Mouse (Mus musculus): ENCODE results near the gene Tmbim6. TPM values are rescaled to one million over a fixed set of nuclear protein-coding genes. Genes with fewer than 3 reads are reported as not detected.

Tmbim6 gene
- polyA plus RNA-seq, 1 experiment: 331 TPM

GRCm38 (mm10) chr15:99449751-99450280, 57.1 kb downstream of the Tmbim6 start:
- DNase-seq (ENCODE audit: low spot score): no peak

DNA sequence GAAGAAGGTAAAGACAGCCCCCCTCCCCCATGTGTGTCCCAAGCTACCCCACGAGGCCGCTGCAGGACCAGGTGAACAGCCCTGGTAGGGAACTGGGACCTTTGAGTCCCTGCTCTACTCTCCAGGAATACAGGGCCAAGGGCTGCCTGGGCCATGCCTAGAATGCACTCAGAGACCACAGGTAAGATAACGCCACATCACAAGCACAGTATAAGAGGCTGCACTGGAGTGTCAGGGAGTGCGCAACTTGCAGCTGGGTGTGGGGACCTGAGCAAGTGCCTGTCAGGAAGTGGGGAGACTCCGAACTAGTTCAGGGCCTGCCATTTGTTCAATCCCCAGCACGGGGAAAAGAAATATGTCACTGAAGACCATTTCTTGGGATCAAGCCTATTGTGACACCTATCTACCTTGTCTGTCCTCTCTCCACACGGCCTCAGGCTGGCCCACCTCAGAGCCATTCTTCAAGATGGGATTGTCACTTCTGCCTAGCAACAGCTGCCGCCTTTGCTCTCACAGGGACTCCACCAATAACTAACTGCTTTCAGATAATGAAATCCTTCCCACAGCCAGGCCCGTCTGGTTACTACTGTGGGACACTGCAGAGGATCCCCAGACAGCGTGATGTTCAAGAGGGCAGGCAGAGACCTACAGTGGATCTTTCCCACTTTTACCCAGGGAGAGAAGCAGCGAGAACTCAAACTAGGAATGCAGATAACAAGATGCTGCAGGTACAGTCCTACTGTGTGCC, 60.6 kb downstream of the Tmbim6 start:
- DNase-seq (ENCODE audit: low spot score): no peak

DNA sequence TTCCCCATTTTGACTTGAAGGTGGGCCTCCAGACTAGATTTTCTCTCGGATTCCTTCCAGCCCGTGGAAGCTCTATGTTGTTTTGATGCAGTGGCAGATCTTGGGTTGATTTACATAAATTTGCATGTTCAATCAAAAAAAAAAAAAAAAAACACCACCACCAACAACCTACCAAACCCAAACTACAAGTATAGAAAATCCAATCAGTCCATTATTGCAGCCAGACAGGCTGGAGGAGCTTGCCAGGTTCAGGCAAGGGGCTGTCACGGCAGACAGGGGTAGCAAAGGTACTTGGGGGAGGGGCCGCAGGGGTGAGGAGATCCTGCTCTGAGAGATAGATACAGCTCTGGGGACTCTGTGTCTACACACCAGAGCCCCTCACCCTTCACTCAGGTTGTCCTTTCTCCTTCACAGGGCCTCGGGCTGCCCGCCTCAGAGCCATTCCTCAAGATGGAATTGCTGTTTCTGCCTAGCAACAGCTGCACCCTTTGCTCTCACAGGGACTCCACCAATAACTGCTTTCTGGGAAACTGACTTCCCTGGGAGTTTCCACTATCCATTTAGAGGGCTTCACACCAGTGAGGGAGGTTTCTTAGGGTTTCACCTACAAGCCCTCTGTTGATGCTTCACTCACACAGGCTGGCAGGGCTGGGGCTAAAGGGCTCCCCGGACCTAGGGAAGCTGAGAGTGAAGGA, 62.0 kb downstream of the Tmbim6 start:
- no peak for DNase-seq (ENCODE audit: low spot score)

DNA sequence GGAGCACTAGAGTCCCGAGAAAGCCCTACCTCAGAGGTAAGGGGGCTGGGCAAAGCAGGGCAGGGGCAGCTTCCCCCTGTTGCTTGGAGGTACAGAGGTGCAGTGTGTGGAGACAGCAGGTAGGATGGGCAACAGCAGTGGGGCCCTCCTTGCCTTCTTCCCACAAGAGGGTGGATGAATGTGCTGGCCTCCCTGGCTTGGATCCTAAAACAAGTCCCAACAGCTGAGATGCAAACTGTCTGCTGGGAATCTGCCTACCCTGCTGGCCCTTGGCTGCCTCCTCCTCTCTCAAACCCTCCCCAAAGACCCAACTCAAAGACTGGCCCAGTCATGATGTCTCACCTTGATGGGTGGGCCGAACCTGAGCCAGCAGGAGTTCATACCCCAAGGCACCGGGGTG, 62.7 kb downstream of the Tmbim6 start:
- DNase-seq (ENCODE audit: low spot score): no peak

DNA sequence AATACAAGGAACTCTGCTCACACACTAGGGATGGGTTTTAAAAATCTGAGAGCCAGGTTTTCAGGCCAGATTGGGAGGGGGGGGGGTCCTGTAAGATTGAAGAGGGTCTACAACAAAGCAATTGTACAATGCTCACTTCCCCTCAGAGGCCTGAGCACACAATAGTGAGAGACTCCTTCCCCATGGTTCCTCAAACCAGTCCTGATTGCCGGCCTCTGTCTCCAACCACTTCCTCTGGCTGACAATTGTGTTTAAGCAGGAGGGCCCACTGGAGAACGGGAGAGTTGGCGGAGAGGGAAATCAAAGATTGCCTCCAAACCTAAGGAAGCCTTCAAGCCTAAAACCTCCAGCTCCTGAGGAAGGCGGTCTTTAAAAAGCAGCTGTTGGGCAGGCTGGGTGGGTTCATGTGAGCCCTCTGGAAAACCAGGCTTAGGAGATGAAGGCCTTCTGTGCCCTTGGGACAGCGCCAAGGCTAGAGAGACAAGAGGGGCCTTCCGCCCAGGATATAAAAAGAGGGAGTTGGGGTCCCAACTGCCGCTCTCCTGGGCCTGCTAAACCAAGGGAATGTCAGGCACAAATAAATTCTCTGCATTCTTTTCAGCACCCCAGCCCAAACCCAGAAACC, 63.8 kb downstream of the Tmbim6 start:
- no peak for DNase-seq (ENCODE audit: low spot score)

- DNase-seq (ENCODE audit: low spot score): peak; percentile 36
Observed at GRCm38 (mm10) chr15:99456963-99457605, 64.4 kb downstream of the Tmbim6 start.

- peak; percentile 70 for DNase-seq (ENCODE audit: low spot score)
Observed at GRCm38 (mm10) chr15:99457606-99458401, 65.1 kb downstream of the Tmbim6 start, which contains the start of gene Nckap5l. Nckap5l (minus strand) TSS chr15:99457748.

Other genes with a start within 250 kb of the Tmbim6 start
- 0.30 and 0.32 TPM in 2 replicates for gene Kcnh3, start 168.0 kb upstream of the Tmbim6 start, polyA plus RNA-seq (2012; rRNA removed)
- 43.9 and 48.9 TPM in 2 replicates for gene Mcrs1, start 140.9 kb upstream of the Tmbim6 start, polyA plus RNA-seq (2012; rRNA removed)
- gene Prpf40b, start 97.8 kb upstream of the Tmbim6 start, polyA plus RNA-seq (2012; rRNA removed): 67.8 and 74.1 TPM in 2 replicates
- 0.04 and 0.07 TPM in 2 replicates for gene Fam186b, start 97.0 kb upstream of the Tmbim6 start, polyA plus RNA-seq (2012; rRNA removed)
- gene Fmnl3, start 22.4 kb upstream of the Tmbim6 start, polyA plus RNA-seq (2012; rRNA removed): 8.9 and 9.9 TPM in 2 replicates
- 3.3 and 5.0 TPM in 2 replicates for gene Nckap5l, start 64.9 kb downstream of the Tmbim6 start, polyA plus RNA-seq (2012; rRNA removed)
- gene Bcdin3d, start 81.8 kb downstream of the Tmbim6 start, polyA plus RNA-seq (2012; rRNA removed): 5.7 and 5.9 TPM in 2 replicates
- gene Faim2, start 135.3 kb downstream of the Tmbim6 start, polyA plus RNA-seq (2012; rRNA removed): 0.22 and 0.57 TPM in 2 replicates
- not detected in 2 replicates for gene Aqp2, start 186.2 kb downstream of the Tmbim6 start, polyA plus RNA-seq (2012; rRNA removed)
- gene Aqp5, start 197.9 kb downstream of the Tmbim6 start, polyA plus RNA-seq (2012; rRNA removed): 0.86 and 1.3 TPM in 2 replicates
- gene Aqp6, start 208.5 kb downstream of the Tmbim6 start, polyA plus RNA-seq (2012; rRNA removed): 0.03 and 0.07 TPM in 2 replicates